24 mouse cellular contexts compared by ENCODE assay signal in genomic region chr11:87600322-87600853, GRCm38 (mm10). TPM values are rescaled to one million over a fixed set of nuclear protein-coding genes. Genes with fewer than 3 reads are reported as not detected.
A peak's percentile ranks its signal among the peaks of the same experiment; 100 is the strongest.
DNase-seq lines count a peak whose midpoint lies in the region; TF ChIP-seq lines count a peak whose summit lies in the region.
"Had no signal": no experiment of that assay in that cellular context is flagged by ENCODE, and none has a peak within 500 bp of the region (broad histone marks: within the 10 kb centered on the region; RNA-seq: fewer than 3 reads in every experiment).

No protein-coding gene starts in this region.

- H3K4me3 ChIP-seq in cerebellum, adult 2 months (replicated peaks; ENCODE audit: insufficient read depth, low read depth, low read length): no peak overlapping the region
- no peak overlapping the region for H3K4me3 ChIP-seq in small intestine, adult 2 months (ENCODE audit: low read depth, low read length)
- H3K4me3 ChIP-seq: embryonic facial prominence, embryonic 13.5 days; heart, embryonic 12.5 days; hindbrain, embryonic 15.5 days had no signal

- no peak for TF ChIP-seq POLR2A in cerebellum, adult 2 months (IDR thresholded peaks at IDR 0.05; ENCODE audit: borderline replicate concordance, insufficient read depth, low read length)
- TF ChIP-seq POLR2A in small intestine, adult 2 months (IDR thresholded peaks at IDR 0.05; ENCODE audit: low read depth, low read length): no peak

- no peak for TF ChIP-seq CTCF in cerebellum, adult 2 months (IDR thresholded peaks at IDR 0.05; ENCODE audit: borderline replicate concordance, insufficient read depth, low read depth, low read length)
- no peak for TF ChIP-seq CTCF in small intestine, adult 2 months (IDR thresholded peaks at IDR 0.05; ENCODE audit: extremely low read depth, insufficient read length, insufficient replicate concordance, low read depth, low read length)

- DNase-seq in cerebellum, adult 9-10 months: peak; percentile 28
- DNase-seq in cerebellum, adult 2 months: no peak
- DNase-seq in heart, adult 11 months: peak; percentile 89
- DNase-seq in heart, postnatal 25 days (ENCODE audit: low spot score): no peak
- DNase-seq in lung, postnatal 36 days: peak; percentile 55
- DNase-seq in lung, postnatal 4 days: no peak
- DNase-seq in gastrocnemius, postnatal 10 days: no peak
- DNase-seq: cerebellum, adult 11 months; cerebellum, postnatal 36 days; heart, postnatal 36 days had no signal

- H3K27me3 ChIP-seq in cerebellum, adult 2 months (ENCODE audit: control insufficient read depth, insufficient read depth, low read length): no peaks in the 10 kb centered on the region
- no peaks in the 10 kb centered on the region for H3K27me3 ChIP-seq in small intestine, adult 2 months (ENCODE audit: control insufficient read depth, insufficient read depth, low read length)
- H3K27me3 ChIP-seq: embryonic facial prominence, embryonic 13.5 days; heart, embryonic 12.5 days; hindbrain, embryonic 15.5 days had no signal

- H3K36me3 ChIP-seq in small intestine, adult 2 months (ENCODE audit: control insufficient read depth, insufficient read depth, low read length): peaks cover 78% of the 10 kb centered on the region

- intact Hi-C loops in heart, postnatal 25 days (cut with DNase I): no loop called here

- WGBS in cerebellum, adult 2 months: 67% methylated on average over 10 of the region's 10 CpGs
- 93% methylated on average over 10 of the region's 10 CpGs for WGBS in small intestine, adult 2 months

- H3K4me1 ChIP-seq in cerebellum, adult 2 months (ENCODE audit: control insufficient read depth, insufficient read depth, low read length): peaks cover 14% of the 10 kb centered on the region
- peaks cover 15% of the 10 kb centered on the region for H3K4me1 ChIP-seq in small intestine, adult 2 months (ENCODE audit: control insufficient read depth, insufficient read depth, insufficient read length, low read length)

- no peak overlapping the region for H3K27ac ChIP-seq in cerebellum, adult 2 months (ENCODE audit: insufficient read depth, low read length)
- peak overlapping the region; percentile 58; the same call in 1 of the 2 replicates for H3K27ac ChIP-seq in small intestine, adult 2 months (ENCODE audit: insufficient read depth, low read depth, low read length)
- H3K27ac ChIP-seq: embryonic facial prominence, embryonic 13.5 days; hindbrain, embryonic 15.5 days had no signal

RNA-seq across cellular contexts. Expression of gene Mtmr4, which starts 8.4 kb away (rescaled TPM):
- polyA plus RNA-seq in cerebellum, adult 2 months (2012; rRNA removed): 66.9 and 67.8 TPM in 2 replicates
- total RNA-seq in heart, postnatal 25 days (2021): 10 to 100 TPM; 26.3 to 26.4 TPM
- 28.3 and 60.0 TPM in 2 replicates for polyA plus RNA-seq in small intestine, adult 2 months (2012; rRNA removed)
- total RNA-seq in gastrocnemius, postnatal 10 days (2021): 10 to 100 TPM; 10.9 to 13.3 TPM

RNA-seq across cellular contexts. Expression of gene Hsf5, which starts 16.6 kb away (rescaled TPM):
- 0.36 and 0.43 TPM in 2 replicates for polyA plus RNA-seq in cerebellum, adult 2 months (2012; rRNA removed)
- not detected for total RNA-seq in heart, postnatal 25 days (2021)
- polyA plus RNA-seq in small intestine, adult 2 months (2012; rRNA removed): 0.13 and 0.34 TPM in 2 replicates
- total RNA-seq in gastrocnemius, postnatal 10 days (2021): under 1 TPM in 1 of 2 experiments, not detected in 1; 0.05 TPM
- total RNA-seq: heart, postnatal 36 days; MEL had no signal

RNA-seq across cellular contexts. Expression of gene Sept4, which starts 31.7 kb away (rescaled TPM):
- 962 and 1,033 TPM in 2 replicates for polyA plus RNA-seq in cerebellum, adult 2 months (2012; rRNA removed)
- 10 to 100 TPM; 43.4 to 43.7 TPM for total RNA-seq in heart, postnatal 25 days (2021)
- 11.3 and 19.8 TPM in 2 replicates for polyA plus RNA-seq in small intestine, adult 2 months (2012; rRNA removed)
- total RNA-seq in gastrocnemius, postnatal 10 days (2021): 10 to 100 TPM; 45.9 to 59.6 TPM

RNA-seq across cellular contexts. Expression of gene Gm11492, which starts 33.9 kb away (rescaled TPM):
- polyA plus RNA-seq in cerebellum, adult 2 months (2012; rRNA removed): not detected in 2 replicates
- not detected for total RNA-seq in heart, postnatal 25 days (2021)
- polyA plus RNA-seq in small intestine, adult 2 months (2012; rRNA removed): not detected in 2 replicates
- total RNA-seq in gastrocnemius, postnatal 10 days (2021): not detected
- total RNA-seq: adrenal gland, postnatal 10 days; adrenal gland, postnatal 4 days; gastrocnemius, adult 8-10 months; heart, adult 8-10 months; heart, postnatal 36 days; MEL had no signal
- polyA plus RNA-seq: brain, embryonic 14.5 days; C2C12; embryonic facial prominence, embryonic 13.5 days; forebrain, embryonic 14.5 days; heart, embryonic 12.5 days; heart, embryonic 16.5 days; hindbrain, embryonic 11.5 days; hindbrain, embryonic 15.5 days had no signal

Comparison
In these comparisons a context has a peak if more than half of its experiments do, and no peak if none do; other contexts are left out.
1. DNase-seq: peak in cerebellum, adult 9-10 months (single experiment), heart, adult 11 months (single experiment) and lung, postnatal 36 days (single experiment); none in cerebellum, adult 2 months (0 of 2), heart, postnatal 25 days (single experiment), lung, postnatal 4 days (0 of 2) and gastrocnemius, postnatal 10 days (single experiment).